Mouse (Mus musculus): ENCODE measurements at regions not wholly inside any gene's neighbourhood (a gene's known extent, or its start where the extent isn't known, plus 50 kb on each side); places are given as distances from the start of the nearest gene placed in this dataset.

DNA sequence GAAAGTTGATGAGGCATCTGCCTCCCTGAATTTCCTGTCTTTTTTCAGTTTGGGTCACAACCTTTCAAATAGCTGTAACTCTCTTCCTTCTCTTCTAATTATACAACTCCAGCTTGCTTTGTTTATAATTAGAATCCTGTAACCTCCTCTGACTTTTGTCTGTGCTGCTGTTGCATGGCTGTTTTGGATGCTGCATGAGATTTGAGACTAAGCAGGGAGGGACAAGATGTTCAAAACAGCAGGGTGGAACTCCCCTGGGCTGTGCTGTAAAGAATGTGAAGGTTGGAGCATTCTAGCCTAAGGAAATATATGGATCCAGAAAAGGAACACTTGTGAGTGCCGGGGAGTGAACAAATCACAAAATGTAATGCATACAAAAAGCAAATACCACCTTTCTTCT lies 159.0 kb upstream of the Sptlc3 start:
- no peak overlapping the region for H3K4me2 ChIP-seq (ENCODE audit: low read depth)
- no peak overlapping the region for H3K9ac ChIP-seq (ENCODE audit: low read length)
- ATAC-seq (ENCODE audit: insufficient read depth, low FRiP score, low TSS enrichment) = no peak
- H3K27me3 ChIP-seq (ENCODE audit: control insufficient read depth, insufficient read depth, low read length) = no peaks in the 10 kb centered on the region
- no peaks in the 10 kb centered on the region for H3K9me3 ChIP-seq (ENCODE audit: control insufficient read depth, low read length)
- DNase-seq (ENCODE audit: low spot score) = no peak
- no peaks in the 10 kb centered on the region for H3K4me1 ChIP-seq (ENCODE audit: control insufficient read depth, insufficient read depth, low read length)
- no peak overlapping the region for H3K4me3 ChIP-seq (ENCODE audit: low read depth, low read length)
- 61% methylated on average over 1 of the region's 1 CpGs for WGBS
- H3K36me3 ChIP-seq (ENCODE audit: control insufficient read depth, insufficient read depth, low read length) = no peaks in the 10 kb centered on the region
- no peak overlapping the region for H3K27ac ChIP-seq (ENCODE audit: low read depth, low read length)

DNA sequence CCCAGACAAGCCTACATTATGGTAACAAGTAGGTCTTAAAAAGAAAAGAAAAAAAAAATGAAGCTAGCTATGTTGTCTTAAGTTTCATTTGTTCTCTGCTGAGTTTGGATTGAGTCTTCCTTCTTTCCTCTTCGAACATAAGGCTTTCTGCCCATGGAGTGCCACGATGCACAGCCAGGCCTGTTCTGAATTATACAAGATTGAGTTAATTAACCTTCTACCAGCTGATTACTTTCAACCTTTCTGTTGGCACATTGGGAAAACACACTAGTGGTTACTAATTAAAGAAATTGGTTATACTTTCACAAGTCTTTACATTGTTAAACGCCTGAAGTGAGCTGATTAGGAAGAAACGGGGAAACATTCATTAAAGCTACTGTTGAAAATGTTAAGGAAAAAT lies 155.5 kb upstream of the Sptlc3 start:
- ATAC-seq (ENCODE audit: insufficient read depth, low FRiP score, low TSS enrichment) (no peak), DNase-seq (ENCODE audit: low spot score) (no peak)
- Histone ChIP-seq H3K4me1 (ENCODE audit: control insufficient read depth, insufficient read depth, low read length) (no peaks in the 10 kb centered on the region), H3K4me3 (ENCODE audit: low read depth, low read length) (no peak overlapping the region), H3K9ac (ENCODE audit: low read length) (no peak overlapping the region), H3K27ac (ENCODE audit: low read depth, low read length) (no peak overlapping the region), H3K27me3 (ENCODE audit: control insufficient read depth, insufficient read depth, low read length) (no peaks in the 10 kb centered on the region), H3K9me3 (ENCODE audit: control insufficient read depth, low read length) (no peaks in the 10 kb centered on the region), H3K4me2 (ENCODE audit: low read depth) (no peak overlapping the region), H3K36me3 (ENCODE audit: control insufficient read depth, insufficient read depth, low read length) (no peaks in the 10 kb centered on the region)
- WGBS = 88% methylated on average over 4 of the region's 4 CpGs

DNA sequence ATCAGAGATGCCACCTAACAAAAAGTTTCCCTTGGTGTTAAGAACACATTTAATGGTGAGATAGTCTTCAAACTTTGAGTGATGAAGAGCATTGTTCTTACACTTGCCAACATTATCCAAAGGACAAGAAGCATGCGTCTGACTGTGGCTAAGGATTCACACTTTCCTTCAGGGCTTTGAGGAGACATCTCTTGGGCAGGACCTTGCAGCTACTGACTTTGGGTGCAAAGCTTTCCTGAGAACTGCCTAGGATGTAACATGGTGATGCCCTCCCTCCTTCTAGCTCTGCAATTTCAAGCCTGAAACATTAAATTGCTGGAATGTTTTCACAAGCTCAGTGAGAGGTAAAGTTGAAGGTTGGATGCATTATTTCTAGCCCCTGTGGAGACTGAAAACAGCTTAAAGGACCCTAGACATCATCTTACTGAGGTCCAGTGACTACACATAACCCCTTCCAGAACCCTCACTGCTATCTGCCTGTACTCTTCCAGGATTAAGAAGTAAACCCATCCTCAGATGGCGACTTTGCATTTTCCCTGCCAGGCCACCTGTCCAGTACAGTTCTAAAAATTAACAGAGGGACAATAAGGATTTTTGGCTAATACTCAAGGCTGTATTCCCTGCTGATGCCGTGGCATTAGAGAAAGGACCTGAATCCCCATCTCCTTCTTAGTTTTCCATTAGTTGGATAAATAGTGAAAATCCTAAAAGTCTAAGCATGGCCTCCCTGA lies 137.3 kb upstream of the Sptlc3 start:
- H3K9ac ChIP-seq (ENCODE audit: low read length) = no peak overlapping the region
- no peak for DNase-seq (ENCODE audit: low spot score)
- no peaks in the 10 kb centered on the region for H3K36me3 ChIP-seq (ENCODE audit: control insufficient read depth, insufficient read depth, low read length)
- H3K4me1 ChIP-seq (ENCODE audit: control insufficient read depth, insufficient read depth, low read length) = no peaks in the 10 kb centered on the region
- H3K4me3 ChIP-seq (ENCODE audit: low read depth, low read length) = no peak overlapping the region
- H3K4me2 ChIP-seq (ENCODE audit: low read depth) = no peak overlapping the region
- no peaks in the 10 kb centered on the region for H3K9me3 ChIP-seq (ENCODE audit: control insufficient read depth, low read length)
- 94% methylated on average over 3 of the region's 3 CpGs for WGBS
- H3K27ac ChIP-seq (ENCODE audit: low read depth, low read length) = no peak overlapping the region
- no peak for ATAC-seq (ENCODE audit: insufficient read depth, low FRiP score, low TSS enrichment)
- no peaks in the 10 kb centered on the region for H3K27me3 ChIP-seq (ENCODE audit: control insufficient read depth, insufficient read depth, low read length)

DNA sequence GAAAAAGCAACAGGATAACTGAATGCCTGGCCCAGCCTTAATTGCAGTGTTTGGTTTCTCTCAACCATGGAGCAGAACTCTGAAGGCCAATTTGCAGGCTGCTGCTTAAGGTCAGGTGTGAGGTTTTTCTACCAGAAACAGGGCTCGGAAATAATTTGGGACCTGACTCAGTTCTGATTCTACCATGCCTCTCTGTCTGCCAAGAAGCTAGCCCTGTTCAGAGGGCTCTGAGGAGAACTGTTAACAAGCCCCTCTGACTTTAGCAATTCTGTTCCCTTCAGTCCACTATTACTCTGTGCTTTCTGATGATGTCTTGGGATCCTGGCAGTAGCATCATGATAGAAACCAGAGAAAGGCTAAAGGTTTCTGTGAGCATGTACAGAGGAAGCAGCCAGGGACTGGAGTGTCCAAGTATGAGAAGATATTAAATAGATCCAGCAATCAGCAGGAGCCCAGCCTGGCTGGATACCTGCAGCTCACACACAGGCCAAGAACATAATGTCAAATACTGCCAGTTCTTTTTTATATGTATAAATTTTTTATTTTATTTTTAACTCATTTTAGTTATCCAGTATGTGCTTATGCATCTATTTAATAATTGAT lies 131.4 kb upstream of the Sptlc3 start:
- ATAC-seq (ENCODE audit: insufficient read depth, low FRiP score, low TSS enrichment) (no peak), DNase-seq (ENCODE audit: low spot score) (no peak)
- no peak overlapping the region for H3K4me2 ChIP-seq (ENCODE audit: low read depth)
- 93% methylated on average over 1 of the region's 1 CpGs for WGBS
- H3K9me3 ChIP-seq (ENCODE audit: control insufficient read depth, low read length) = no peaks in the 10 kb centered on the region
- H3K4me1 ChIP-seq (ENCODE audit: control insufficient read depth, insufficient read depth, low read length) = no peaks in the 10 kb centered on the region
- H3K27ac ChIP-seq (ENCODE audit: low read depth, low read length) = no peak overlapping the region
- no peak overlapping the region for H3K9ac ChIP-seq (ENCODE audit: low read length)
- H3K4me3 ChIP-seq (ENCODE audit: low read depth, low read length) = no peak overlapping the region
- no peaks in the 10 kb centered on the region for H3K36me3 ChIP-seq (ENCODE audit: control insufficient read depth, insufficient read depth, low read length)
- no peaks in the 10 kb centered on the region for H3K27me3 ChIP-seq (ENCODE audit: control insufficient read depth, insufficient read depth, low read length)

DNA sequence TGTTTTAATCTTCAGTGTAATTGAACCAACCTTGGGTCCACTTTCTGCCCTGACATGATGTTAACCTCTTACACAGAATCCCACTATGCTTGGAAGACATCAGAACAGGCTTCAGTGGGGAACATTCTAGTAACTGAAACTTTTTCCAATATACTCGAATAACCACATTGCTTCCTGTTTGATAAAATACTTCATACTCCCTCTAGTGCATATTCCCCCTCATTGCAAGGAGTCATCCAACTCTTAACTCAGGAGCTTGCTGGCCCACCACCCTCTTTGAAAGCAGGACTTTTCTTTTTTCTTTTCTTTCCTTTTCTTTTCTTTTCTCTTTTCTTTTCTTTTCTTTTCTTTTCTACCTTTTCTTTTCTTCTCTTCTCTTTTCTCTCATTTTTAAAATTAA lies 123.6 kb upstream of the Sptlc3 start:
- no peak overlapping the region for H3K9ac ChIP-seq (ENCODE audit: low read length)
- H3K9me3 ChIP-seq (ENCODE audit: control insufficient read depth, low read length) = no peaks in the 10 kb centered on the region
- no peaks in the 10 kb centered on the region for H3K4me1 ChIP-seq (ENCODE audit: control insufficient read depth, insufficient read depth, low read length)
- ATAC-seq (ENCODE audit: insufficient read depth, low FRiP score, low TSS enrichment) = no peak
- DNase-seq (ENCODE audit: low spot score) = no peak
- no peak overlapping the region for H3K4me2 ChIP-seq (ENCODE audit: low read depth)
- WGBS = 59% methylated on average over 1 of the region's 1 CpGs
- no peak overlapping the region for H3K4me3 ChIP-seq (ENCODE audit: low read depth, low read length)
- H3K27me3 ChIP-seq (ENCODE audit: control insufficient read depth, insufficient read depth, low read length) = no peaks in the 10 kb centered on the region
- no peak overlapping the region for H3K27ac ChIP-seq (ENCODE audit: low read depth, low read length)
- H3K36me3 ChIP-seq (ENCODE audit: control insufficient read depth, insufficient read depth, low read length) = no peaks in the 10 kb centered on the region

DNA sequence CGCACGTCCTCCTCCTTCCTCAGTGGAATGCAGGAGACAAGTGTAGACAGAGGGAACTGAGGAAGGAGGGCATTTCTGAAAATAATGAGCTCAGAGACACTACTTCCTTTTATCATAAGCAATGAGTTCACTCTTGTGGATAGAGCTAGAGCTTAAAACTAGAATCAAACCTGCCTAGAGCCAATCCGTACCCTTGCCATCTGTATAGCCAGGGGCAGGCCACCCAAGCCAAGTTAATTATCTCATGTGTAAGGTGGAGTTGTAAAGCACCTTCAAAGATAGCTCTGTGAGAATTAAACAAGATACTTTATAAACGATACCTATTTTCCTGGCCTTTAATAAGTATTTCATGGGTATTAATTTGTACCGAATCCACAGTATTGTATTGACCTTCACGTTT lies 113.4 kb upstream of the Sptlc3 start:
- no peaks in the 10 kb centered on the region for H3K9me3 ChIP-seq (ENCODE audit: control insufficient read depth, low read length)
- no peaks in the 10 kb centered on the region for H3K36me3 ChIP-seq (ENCODE audit: control insufficient read depth, insufficient read depth, low read length)
- no peak overlapping the region for H3K9ac ChIP-seq (ENCODE audit: low read length)
- no peaks in the 10 kb centered on the region for H3K4me1 ChIP-seq (ENCODE audit: control insufficient read depth, insufficient read depth, low read length)
- H3K4me2 ChIP-seq (ENCODE audit: low read depth) = no peak overlapping the region
- ATAC-seq (ENCODE audit: insufficient read depth, low FRiP score, low TSS enrichment) (no peak), DNase-seq (ENCODE audit: low spot score) (no peak)
- no peaks in the 10 kb centered on the region for H3K27me3 ChIP-seq (ENCODE audit: control insufficient read depth, insufficient read depth, low read length)
- WGBS = 89% methylated on average over 6 of the region's 6 CpGs
- H3K4me3 ChIP-seq (ENCODE audit: low read depth, low read length) = no peak overlapping the region
- H3K27ac ChIP-seq (ENCODE audit: low read depth, low read length) = no peak overlapping the region

DNA sequence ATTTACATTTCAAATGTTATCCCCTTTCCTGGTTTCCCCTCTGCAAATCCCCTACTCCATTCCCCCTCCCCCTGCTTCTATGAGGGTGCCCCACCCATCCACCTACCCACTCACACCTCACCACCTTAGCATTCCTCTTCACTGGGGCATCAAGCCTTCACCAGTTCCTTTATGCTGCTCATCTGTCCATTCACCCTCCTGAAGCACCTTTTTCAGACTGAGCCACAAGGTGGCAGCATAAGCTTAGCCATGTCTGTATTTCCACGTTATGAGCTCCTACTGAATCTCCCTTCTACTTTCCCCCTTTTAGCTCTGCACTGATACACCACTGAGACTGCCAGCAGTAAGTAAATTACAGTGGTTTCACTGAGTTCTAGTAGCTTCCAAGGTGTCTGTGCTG lies 112.1 kb upstream of the Sptlc3 start:
- no peaks in the 10 kb centered on the region for H3K4me1 ChIP-seq (ENCODE audit: control insufficient read depth, insufficient read depth, low read length)
- H3K9me3 ChIP-seq (ENCODE audit: control insufficient read depth, low read length) = no peaks in the 10 kb centered on the region
- WGBS = 4% methylated on average over 1 of the region's 1 CpGs

DNA sequence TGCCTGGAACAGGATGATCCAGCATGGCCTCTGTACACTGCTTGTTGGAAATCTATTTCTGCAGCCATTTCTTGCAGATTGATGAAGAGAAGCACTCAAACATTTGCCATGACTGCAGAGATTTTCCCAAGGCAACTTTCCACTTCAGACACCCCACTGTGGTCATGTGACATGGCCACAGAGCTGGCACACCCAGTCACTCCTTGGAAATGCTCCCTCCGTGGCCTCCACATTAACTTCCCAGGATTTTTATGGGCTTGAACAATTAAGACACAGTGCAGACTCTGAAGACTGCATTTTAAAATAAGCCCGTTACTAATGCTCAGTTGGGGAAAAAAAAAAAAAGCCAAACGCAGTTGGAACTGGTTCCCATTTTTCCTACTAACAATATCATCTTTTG lies 80.2 kb upstream of the Sptlc3 start:
- DNase-seq (ENCODE audit: low spot score) (no peak), ATAC-seq (ENCODE audit: insufficient read depth, low FRiP score, low TSS enrichment) (no peak)
- no peak overlapping the region for H3K4me2 ChIP-seq (ENCODE audit: low read depth)
- no peaks in the 10 kb centered on the region for H3K4me1 ChIP-seq (ENCODE audit: control insufficient read depth, insufficient read depth, low read length)
- no peak overlapping the region for H3K9ac ChIP-seq (ENCODE audit: low read length)
- H3K27ac ChIP-seq (ENCODE audit: low read depth, low read length) = no peak overlapping the region
- H3K27me3 ChIP-seq (ENCODE audit: control insufficient read depth, insufficient read depth, low read length) = no peaks in the 10 kb centered on the region
- H3K9me3 ChIP-seq (ENCODE audit: control insufficient read depth, low read length) = no peaks in the 10 kb centered on the region
- no peaks in the 10 kb centered on the region for H3K36me3 ChIP-seq (ENCODE audit: control insufficient read depth, insufficient read depth, low read length)
- no peak overlapping the region for H3K4me3 ChIP-seq (ENCODE audit: low read depth, low read length)
- WGBS = 55% methylated on average over 3 of the region's 3 CpGs

More for the DNA sequence above, 112.1 kb upstream of the Sptlc3 start:
- H3K27ac ChIP-seq (ENCODE audit: low read depth, low read length) = no peak overlapping the region
- H3K4me2 ChIP-seq (ENCODE audit: low read depth) = no peak overlapping the region
- peak; percentile 83 for DNase-seq (ENCODE audit: low spot score)
- no peaks in the 10 kb centered on the region for H3K27me3 ChIP-seq (ENCODE audit: control insufficient read depth, insufficient read depth, low read length)
- no peaks in the 10 kb centered on the region for H3K36me3 ChIP-seq (ENCODE audit: control insufficient read depth, insufficient read depth, low read length)
- H3K9ac ChIP-seq (ENCODE audit: low read length) = no peak overlapping the region
- peak; percentile 89 for ATAC-seq (ENCODE audit: insufficient read depth, low FRiP score, low TSS enrichment)
- H3K4me3 ChIP-seq (ENCODE audit: low read depth, low read length) = no peak overlapping the region

DNA sequence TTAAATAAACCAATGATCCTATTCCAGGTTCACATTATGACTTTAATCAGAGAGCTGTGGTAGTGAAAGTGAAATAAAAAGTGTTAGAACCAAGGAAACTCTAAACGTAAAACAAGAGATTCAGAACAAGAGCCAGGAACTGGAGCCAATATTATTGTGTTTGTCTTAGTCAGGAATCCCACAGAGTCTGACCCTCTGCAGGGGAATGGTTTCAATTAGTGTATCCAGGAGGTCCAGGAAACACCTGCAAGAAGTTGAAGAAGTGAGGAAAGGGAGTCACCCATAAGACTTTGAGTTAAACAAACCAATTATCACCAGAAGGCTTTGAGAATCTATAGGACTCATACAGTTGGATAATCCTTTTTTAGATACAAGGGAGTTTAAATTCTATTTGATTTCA lies 76.2 kb upstream of the Sptlc3 start:
- no peak overlapping the region for H3K9ac ChIP-seq (ENCODE audit: low read length)
- DNase-seq (ENCODE audit: low spot score) (no peak), ATAC-seq (ENCODE audit: insufficient read depth, low FRiP score, low TSS enrichment) (no peak)
- H3K9me3 ChIP-seq (ENCODE audit: control insufficient read depth, low read length) = no peaks in the 10 kb centered on the region
- no peak overlapping the region for H3K4me3 ChIP-seq (ENCODE audit: low read depth, low read length)
- no peaks in the 10 kb centered on the region for H3K27me3 ChIP-seq (ENCODE audit: control insufficient read depth, insufficient read depth, low read length)
- H3K36me3 ChIP-seq (ENCODE audit: control insufficient read depth, insufficient read depth, low read length) = no peaks in the 10 kb centered on the region
- 48% methylated on average over 1 of the region's 1 CpGs for WGBS
- no peak overlapping the region for H3K27ac ChIP-seq (ENCODE audit: low read depth, low read length)
- no peak overlapping the region for H3K4me2 ChIP-seq (ENCODE audit: low read depth)
- no peaks in the 10 kb centered on the region for H3K4me1 ChIP-seq (ENCODE audit: control insufficient read depth, insufficient read depth, low read length)

Data from neural tube, embryonic 11.5 days (tissue).